Mouse (Mus musculus) v-Abl transformed pro-B cells (cell line): ENCODE data around the gene Olfr550.
"Not testable (repeated sequence)": the region's sequence is repeated elsewhere in the genome, so short reads cannot be mapped to it uniquely, and the experiment has no call there.

Source experiments
- in situ Hi-C, 2 experiments: fragments of 400-800 bp; cut with MboI; formaldehyde crosslinking; loops; one replicate each; pipeline ENCODE4 v1.15.1; 2025; ENCODE audit not compliant: unreplicated experiment in 2 of 2

Olfr550 gene

GRCm38 (mm10) chr7:102571142-102571541 lies at the start of gene Olfr550:
Gene Olfr550 (plus strand): TSS chr7:102571442.
- in situ Hi-C loops, result no loop called here

- in situ Hi-C loops, result no loop called here
Measured at GRCm38 (mm10) chr7:102529052-102529451, 42.2 kb upstream of the Olfr550 start.

GRCm38 (mm10) chr7:102534449-102534848 lies 36.8 kb upstream of the Olfr550 start, which contains the start of gene Olfr547:
Gene Olfr547 (plus strand): TSS chr7:102534749.
- in situ Hi-C loops, result no loop called here

- in situ Hi-C loops, result no loop called here
Measured at GRCm38 (mm10) chr7:102540596-102540995, 30.6 kb upstream of the Olfr550 start, which contains the start of gene Olfr548-ps1. Gene Olfr548-ps1 (plus strand): TSS chr7:102540896.

- in situ Hi-C loops, result no loop called here
Measured at GRCm38 (mm10) chr7:102541251-102541650, 30.0 kb upstream of the Olfr550 start.

- in situ Hi-C loops, result no loop called here
Measured at GRCm38 (mm10) chr7:102549570-102549969, 21.7 kb upstream of the Olfr550 start, which contains the start of gene Olfr549. Gene Olfr549 (plus strand): TSS chr7:102549870.

GRCm38 (mm10) chr7:102553279-102553678 lies 18.0 kb upstream of the Olfr550 start:
- in situ Hi-C loops, result no loop called here

- in situ Hi-C loops, result no loop called here
Measured at GRCm38 (mm10) chr7:102564999-102565997, 5.9 kb upstream of the Olfr550 start, which contains the start of gene Trim21. Gene Trim21 (minus strand): TSS chr7:102565486.

GRCm38 (mm10) chr7:102566219-102566618 lies 5.0 kb upstream of the Olfr550 start:
- in situ Hi-C loops, result no loop called here

GRCm38 (mm10) chr7:102573174-102573830 lies 2.1 kb downstream of the Olfr550 start:
- in situ Hi-C loops, result no loop called here

- in situ Hi-C loops, result no loop called here
Measured at GRCm38 (mm10) chr7:102575998-102576397, 4.8 kb downstream of the Olfr550 start.

- in situ Hi-C loops, result no loop called here
Measured at GRCm38 (mm10) chr7:102591786-102592185, 20.5 kb downstream of the Olfr550 start, which contains the start of gene Olfr551. Gene Olfr551 (minus strand): TSS chr7:102591886.

GRCm38 (mm10) chr7:102597378-102598031 lies 26.3 kb downstream of the Olfr550 start, which contains the start of gene Olfr552:
Gene Olfr552 (plus strand): TSS chr7:102597770.
- in situ Hi-C loops, result no loop called here

- in situ Hi-C loops, result no loop called here
Measured at GRCm38 (mm10) chr7:102618118-102618517, 46.9 kb downstream of the Olfr550 start, which contains the start of gene Olfr553. Gene Olfr553 (minus strand): TSS chr7:102618218.

- in situ Hi-C loops, result no loop called here
Measured at GRCm38 (mm10) chr7:102619608-102620007, 48.4 kb downstream of the Olfr550 start.

- in situ Hi-C loops, result not testable (repeated sequence)
Measured at GRCm38 (mm10) chr7:102620368-102620767, 49.1 kb downstream of the Olfr550 start.
